Mouse (Mus musculus): ENCODE results near the gene Mta3. TPM values are rescaled to one million over a fixed set of nuclear protein-coding genes. Genes with fewer than 3 reads are reported as not detected.

Mta3 gene
- polyA plus RNA-seq, 1 experiment: 33.0 TPM

- no peaks in the 10 kb centered on the region for H3K36me3 ChIP-seq (ENCODE audit: control insufficient read depth, insufficient read depth, low read length)
- H3K4me3 ChIP-seq (ENCODE audit: insufficient read depth, low read depth, low read length): no peak overlapping the region
- DNase-seq: no peak
- TF ChIP-seq CTCF (conservative IDR thresholded peaks at IDR 0.05; ENCODE audit: insufficient read depth, insufficient read length, low read depth, low read length): no peak
- no peak for TF ChIP-seq POLR2A (IDR thresholded peaks at IDR 0.05; ENCODE audit: low read depth, low read length)
- H3K27me3 ChIP-seq (replicated peaks; ENCODE audit: control insufficient read depth, insufficient read depth, low read length): no peaks in the 10 kb centered on the region
- WGBS: 90% methylated on average over 4 of the region's 4 CpGs
- no peaks in the 10 kb centered on the region for H3K4me1 ChIP-seq (ENCODE audit: control insufficient read depth, insufficient read depth, low read length)
- H3K27ac ChIP-seq (ENCODE audit: insufficient read depth, low read depth, low read length): no peak overlapping the region
Measured at GRCm38 (mm10) chr17:83813050-83813449, 107.1 kb downstream of the Mta3 start.

- Histone ChIP-seq H3K36me3 (ENCODE audit: control insufficient read depth, insufficient read depth, low read length) (no peaks in the 10 kb centered on the region), H3K27me3 (replicated peaks; ENCODE audit: control insufficient read depth, insufficient read depth, low read length) (no peaks in the 10 kb centered on the region), H3K4me1 (ENCODE audit: control insufficient read depth, insufficient read depth, low read length) (no peaks in the 10 kb centered on the region), H3K4me3 (ENCODE audit: insufficient read depth, low read depth, low read length) (no peak overlapping the region), H3K27ac (ENCODE audit: insufficient read depth, low read depth, low read length) (no peak overlapping the region)
- TF ChIP-seq CTCF (conservative IDR thresholded peaks at IDR 0.05; ENCODE audit: insufficient read depth, insufficient read length, low read depth, low read length) (no peak), POLR2A (IDR thresholded peaks at IDR 0.05; ENCODE audit: low read depth, low read length) (no peak)
- DNase-seq: no peak
- WGBS: 43% methylated on average over 7 of the region's 7 CpGs
Measured at GRCm38 (mm10) chr17:83816996-83817395, 111.0 kb downstream of the Mta3 start.

- TF ChIP-seq CTCF (conservative IDR thresholded peaks at IDR 0.05; ENCODE audit: insufficient read depth, insufficient read length, low read depth, low read length) (no peak), POLR2A (IDR thresholded peaks at IDR 0.05; ENCODE audit: low read depth, low read length) (no peak)
- no peak for DNase-seq
- Histone ChIP-seq H3K4me1 (ENCODE audit: control insufficient read depth, insufficient read depth, low read length) (no peaks in the 10 kb centered on the region), H3K27me3 (replicated peaks; ENCODE audit: control insufficient read depth, insufficient read depth, low read length) (no peaks in the 10 kb centered on the region), H3K27ac (ENCODE audit: insufficient read depth, low read depth, low read length) (no peak overlapping the region), H3K36me3 (ENCODE audit: control insufficient read depth, insufficient read depth, low read length) (no peaks in the 10 kb centered on the region), H3K4me3 (ENCODE audit: insufficient read depth, low read depth, low read length) (no peak overlapping the region)
- WGBS: 65% methylated on average over 8 of the region's 8 CpGs
Measured at GRCm38 (mm10) chr17:83819503-83819902, 113.5 kb downstream of the Mta3 start.

GRCm38 (mm10) chr17:83820701-83821100 is 114.7 kb downstream of the Mta3 start:
- TF ChIP-seq CTCF (conservative IDR thresholded peaks at IDR 0.05; ENCODE audit: insufficient read depth, insufficient read length, low read depth, low read length): no peak
- no peak for TF ChIP-seq POLR2A (IDR thresholded peaks at IDR 0.05; ENCODE audit: low read depth, low read length)
- WGBS: 73% methylated on average over 5 of the region's 5 CpGs
- Histone ChIP-seq H3K4me3 (ENCODE audit: insufficient read depth, low read depth, low read length) (no peak overlapping the region), H3K27ac (ENCODE audit: insufficient read depth, low read depth, low read length) (no peak overlapping the region), H3K4me1 (ENCODE audit: control insufficient read depth, insufficient read depth, low read length) (no peaks in the 10 kb centered on the region), H3K27me3 (replicated peaks; ENCODE audit: control insufficient read depth, insufficient read depth, low read length) (no peaks in the 10 kb centered on the region), H3K36me3 (ENCODE audit: control insufficient read depth, insufficient read depth, low read length) (no peaks in the 10 kb centered on the region)
- DNase-seq: no peak

GRCm38 (mm10) chr17:83821876-83822275 is 115.9 kb downstream of the Mta3 start:
- no peak for DNase-seq
- H3K27ac ChIP-seq (ENCODE audit: insufficient read depth, low read depth, low read length): no peak overlapping the region
- TF ChIP-seq POLR2A (IDR thresholded peaks at IDR 0.05; ENCODE audit: low read depth, low read length) (no peak), CTCF (conservative IDR thresholded peaks at IDR 0.05; ENCODE audit: insufficient read depth, insufficient read length, low read depth, low read length) (no peak)
- H3K4me3 ChIP-seq (ENCODE audit: insufficient read depth, low read depth, low read length): no peak overlapping the region
- no peaks in the 10 kb centered on the region for H3K27me3 ChIP-seq (replicated peaks; ENCODE audit: control insufficient read depth, insufficient read depth, low read length)
- H3K36me3 ChIP-seq (ENCODE audit: control insufficient read depth, insufficient read depth, low read length): no peaks in the 10 kb centered on the region
- H3K4me1 ChIP-seq (ENCODE audit: control insufficient read depth, insufficient read depth, low read length): no peaks in the 10 kb centered on the region
- WGBS: 90% methylated on average over 3 of the region's 3 CpGs

- TF ChIP-seq POLR2A (IDR thresholded peaks at IDR 0.05; ENCODE audit: low read depth, low read length) (no peak), CTCF (conservative IDR thresholded peaks at IDR 0.05; ENCODE audit: insufficient read depth, insufficient read length, low read depth, low read length) (no peak)
- no peak overlapping the region for H3K27ac ChIP-seq (ENCODE audit: insufficient read depth, low read depth, low read length)
- H3K4me3 ChIP-seq (ENCODE audit: insufficient read depth, low read depth, low read length): no peak overlapping the region
- no peaks in the 10 kb centered on the region for H3K4me1 ChIP-seq (ENCODE audit: control insufficient read depth, insufficient read depth, low read length)
- no peaks in the 10 kb centered on the region for H3K36me3 ChIP-seq (ENCODE audit: control insufficient read depth, insufficient read depth, low read length)
- 78% methylated on average over 7 of the region's 7 CpGs for WGBS
- DNase-seq: no peak
- H3K27me3 ChIP-seq (replicated peaks; ENCODE audit: control insufficient read depth, insufficient read depth, low read length): no peaks in the 10 kb centered on the region
Measured at GRCm38 (mm10) chr17:83823835-83824234, 117.9 kb downstream of the Mta3 start.

- H3K4me3 ChIP-seq (ENCODE audit: insufficient read depth, low read depth, low read length): no peak overlapping the region
- TF ChIP-seq POLR2A (IDR thresholded peaks at IDR 0.05; ENCODE audit: low read depth, low read length) (no peak), CTCF (conservative IDR thresholded peaks at IDR 0.05; ENCODE audit: insufficient read depth, insufficient read length, low read depth, low read length) (no peak)
- H3K4me1 ChIP-seq (ENCODE audit: control insufficient read depth, insufficient read depth, low read length): no peaks in the 10 kb centered on the region
- no peaks in the 10 kb centered on the region for H3K36me3 ChIP-seq (ENCODE audit: control insufficient read depth, insufficient read depth, low read length)
- no peaks in the 10 kb centered on the region for H3K27me3 ChIP-seq (replicated peaks; ENCODE audit: control insufficient read depth, insufficient read depth, low read length)
- H3K27ac ChIP-seq (ENCODE audit: insufficient read depth, low read depth, low read length): no peak overlapping the region
- no peak for DNase-seq
- WGBS: 58% methylated on average over 3 of the region's 3 CpGs
Measured at GRCm38 (mm10) chr17:83829356-83829755, 123.4 kb downstream of the Mta3 start.

All from kidney, adult 2 months (tissue).